Mouse (Mus musculus): Measurements from ENCODE around the gene Selenon.

Selenon gene

GRCm38 (mm10) chr4:134551494-134552316, at the start of gene Selenon:
Gene Selenon (minus strand): TSS chr4:134552166.
- peak; percentile 78 for DNase-seq

GRCm38 (mm10) chr4:134601404-134601803, 49.4 kb upstream of the Selenon start:
- DNase-seq, result peak; percentile 10

- no peak for DNase-seq
These were observed 48.8 kb upstream of the Selenon start for GRCm38 (mm10) chr4:134600777-134601176.

- DNase-seq, result no peak
These were observed 48.1 kb upstream of the Selenon start for GRCm38 (mm10) chr4:134600060-134600459.

- DNase-seq, result no peak
These were observed 45.1 kb upstream of the Selenon start for GRCm38 (mm10) chr4:134596816-134597692.

- no peak for DNase-seq
These were observed 42.9 kb upstream of the Selenon start for GRCm38 (mm10) chr4:134594731-134595439.

- DNase-seq, result no peak
These were observed 40.5 kb upstream of the Selenon start for GRCm38 (mm10) chr4:134592442-134592841.

- DNase-seq, result no peak
These were observed 39.6 kb upstream of the Selenon start for GRCm38 (mm10) chr4:134591506-134592061.

- no peak for DNase-seq
These were observed 38.4 kb upstream of the Selenon start for GRCm38 (mm10) chr4:134590227-134590926.

GRCm38 (mm10) chr4:134589786-134590185, 37.8 kb upstream of the Selenon start:
- DNase-seq, result no peak

- no peak for DNase-seq
These were observed 37.0 kb upstream of the Selenon start for GRCm38 (mm10) chr4:134588951-134589350.

GRCm38 (mm10) chr4:134588287-134588686, 36.3 kb upstream of the Selenon start:
- no peak for DNase-seq

- no peak for DNase-seq
These were observed 35.8 kb upstream of the Selenon start for GRCm38 (mm10) chr4:134587636-134588197.

GRCm38 (mm10) chr4:134586631-134587030, 34.7 kb upstream of the Selenon start:
- DNase-seq, result no peak

- no peak for DNase-seq
These were observed 34.2 kb upstream of the Selenon start for GRCm38 (mm10) chr4:134586126-134586525.

- DNase-seq, result no peak
These were observed 31.5 kb upstream of the Selenon start for GRCm38 (mm10) chr4:134583513-134583912.

GRCm38 (mm10) chr4:134581365-134581764, 29.4 kb upstream of the Selenon start:
- no peak for DNase-seq

- DNase-seq, result no peak
These were observed 28.6 kb upstream of the Selenon start for GRCm38 (mm10) chr4:134580351-134581148.

- DNase-seq, result no peak
These were observed 27.7 kb upstream of the Selenon start for GRCm38 (mm10) chr4:134579620-134580019.

- no peak for DNase-seq
These were observed 27.2 kb upstream of the Selenon start for GRCm38 (mm10) chr4:134579212-134579611.

- DNase-seq, result no peak
These were observed 26.4 kb upstream of the Selenon start for GRCm38 (mm10) chr4:134578407-134578806.
